Mouse (Mus musculus) heart, embryonic 13.5 days (tissue): ENCODE measurements around the gene Smc1a. TPM values are rescaled to one million over a fixed set of nuclear protein-coding genes. Genes with fewer than 3 reads are reported as not detected.
A peak's percentile ranks its signal among the peaks of the same experiment; 100 is the strongest.

ENCODE experiments used
- ATAC-seq: fragments of 200-750 bp; cut with Nextera tagmentation; 2 replicates; pipeline ENCODE4 v1.8.0; 2017; ENCODE audit warnings: moderate TSS enrichment; ENCODE audit not compliant: insufficient number of reproducible peaks, low FRiP score, low TSS enrichment; ENCODE audit errors: extremely low read depth
- H3K27ac ChIP-seq: fragments of 300-500 bp; sonication (generic); replicated peaks from 2 replicates; pipeline ENCODE4 v1.5.1; 2015; ENCODE audit warnings: moderate library complexity, mild to moderate bottlenecking, inconsistent platforms
- H3K27me3 ChIP-seq: fragments of 300-500 bp; sonication (generic); replicated peaks from 2 replicates; pipeline ENCODE4 v1.6.1; 2015; ENCODE audit warnings: mild to moderate bottlenecking, inconsistent platforms
- H3K36me3 ChIP-seq: fragments of 300-500 bp; sonication (generic); 2 replicates; pipeline ENCODE4 v1.6.1; 2015; ENCODE audit warnings: mild to moderate bottlenecking, inconsistent platforms
- H3K4me1 ChIP-seq: fragments of 300-500 bp; sonication (generic); 2 replicates; pipeline ENCODE4 v1.6.1; 2015; ENCODE audit warnings: inconsistent platforms
- H3K4me2 ChIP-seq: fragments of 300-500 bp; sonication (generic); 2 replicates; pipeline ENCODE4 v1.6.1; 2015; ENCODE audit warnings: inconsistent platforms, mild to moderate bottlenecking, moderate library complexity
- H3K4me3 ChIP-seq: fragments of 300-500 bp; sonication (generic); 2 replicates; pipeline ENCODE4 v1.5.1; 2015; ENCODE audit warnings: moderate library complexity, mild to moderate bottlenecking, inconsistent platforms
- H3K9ac ChIP-seq: fragments of 300-500 bp; sonication (generic); 2 replicates; pipeline ENCODE4 v1.6.1; 2015; ENCODE audit warnings: inconsistent platforms, mild to moderate bottlenecking, moderate library complexity
- H3K9me3 ChIP-seq: fragments of 300-500 bp; sonication (generic); 2 replicates; pipeline ENCODE4 v1.6.1; 2016; ENCODE audit warnings: inconsistent platforms
- WGBS: fragments of 180-500 bp; shearing (Covaris S2); methylation state at CpG from one replicate; pipeline ENCODE4 v1.1.7; 2015; ENCODE audit warnings: mixed read lengths; 5-methylcytosine and 5-hydroxymethylcytosine counted together
- polyA plus RNA-seq: library from polyadenylated mRNA; unstranded; fragments of >200 nt; fragmentation: Nextera tagmentation; extraction: Ambion mirVana; gene quantifications from 2 replicates; pipeline ENCODE4 v1.2.1, GENCODE M21; 2015

Gene Smc1a
- 65.6 and 69.5 TPM in 2 replicates for polyA plus RNA-seq

- 10% methylated on average over 64 of the region's 64 CpGs for WGBS
- H3K36me3 ChIP-seq: peaks cover 4% of the 10 kb centered on the region; the same call in 1 of the 2 replicates
- no peaks in the 10 kb centered on the region for H3K9me3 ChIP-seq
- H3K4me2 ChIP-seq: peak within 1 kb of the TSS; percentile 73
- peak within 1 kb of the TSS; percentile 86 for H3K9ac ChIP-seq
- H3K4me3 ChIP-seq: peak within 1 kb of the TSS; percentile 65
- H3K27me3 ChIP-seq: peaks cover 35% of the 10 kb centered on the region; the same call in 1 of the 2 replicates
- peak within 1 kb of the TSS; percentile 90 for H3K27ac ChIP-seq
- ATAC-seq: peak; percentile 88
- peaks cover 12% of the 10 kb centered on the region for H3K4me1 ChIP-seq
These were observed at the start of gene Smc1a, which contains the start of gene Ribc1 for GRCm38 (mm10) chrX:152016151-152017145. Gene Smc1a, plus strand, starts transcription at chrX:152016428. Gene Ribc1, minus strand, starts transcription at chrX:152016295.

GRCm38 (mm10) chrX:151999006-151999710 is 17.1 kb upstream of the Smc1a start:
- peaks cover 63% of the 10 kb centered on the region for H3K27me3 ChIP-seq
- no peak for ATAC-seq
- WGBS: 61% methylated on average over 4 of the region's 4 CpGs
- peaks cover 10% of the 10 kb centered on the region for H3K36me3 ChIP-seq
- H3K27ac ChIP-seq: no peak overlapping the region
- H3K9me3 ChIP-seq: no peaks in the 10 kb centered on the region
- no peak overlapping the region for H3K4me2 ChIP-seq
- H3K9ac ChIP-seq: no peak overlapping the region
- no peak overlapping the region for H3K4me3 ChIP-seq
- H3K4me1 ChIP-seq: peaks cover 2% of the 10 kb centered on the region; the same call in 1 of the 2 replicates

- Histone ChIP-seq H3K36me3 (peaks cover 21% of the 10 kb centered on the region), H3K4me1 (peaks cover 2% of the 10 kb centered on the region; the same call in 1 of the 2 replicates), H3K4me2 (peak overlapping the region; percentile 72), H3K27ac (peak overlapping the region; percentile 54; the same call in 1 of the 2 replicates), H3K9ac (peak overlapping the region; percentile 74), H3K27me3 (peaks cover 59% of the 10 kb centered on the region), H3K9me3 (no peaks in the 10 kb centered on the region), H3K4me3 (peak overlapping the region; percentile 61)
- ATAC-seq: no peak
- 30% methylated on average over 9 of the region's 9 CpGs for WGBS
These were observed 15.0 kb upstream of the Smc1a start for GRCm38 (mm10) chrX:152001182-152001684.

GRCm38 (mm10) chrX:152001737-152002710 is 14.2 kb upstream of the Smc1a start, which contains the start of gene Hsd17b10:
Gene Hsd17b10, plus strand, starts transcription at chrX:152001845.
- Histone ChIP-seq H3K27ac (peak within 1 kb of the TSS; percentile 69), H3K9me3 (no peaks in the 10 kb centered on the region), H3K27me3 (peaks cover 64% of the 10 kb centered on the region), H3K9ac (peak within 1 kb of the TSS; percentile 81), H3K36me3 (peaks cover 24% of the 10 kb centered on the region), H3K4me2 (peak within 1 kb of the TSS; percentile 72), H3K4me3 (peak within 1 kb of the TSS; percentile 61), H3K4me1 (peaks cover 2% of the 10 kb centered on the region; the same call in 1 of the 2 replicates)
- peak; percentile 90 for ATAC-seq
- WGBS: 12% methylated on average over 39 of the region's 41 CpGs

GRCm38 (mm10) chrX:152002865-152003264 is 13.4 kb upstream of the Smc1a start:
- Histone ChIP-seq H3K4me2 (peak overlapping the region; percentile 72), H3K9me3 (no peaks in the 10 kb centered on the region), H3K36me3 (peaks cover 33% of the 10 kb centered on the region), H3K27me3 (peaks cover 68% of the 10 kb centered on the region), H3K4me3 (peak overlapping the region; percentile 61; the same call in 1 of the 2 replicates), H3K27ac (no peak overlapping the region), H3K9ac (no peak overlapping the region; the same call in 1 of the 2 replicates), H3K4me1 (peaks cover 2% of the 10 kb centered on the region; the same call in 1 of the 2 replicates)
- no peak for ATAC-seq
- 60% methylated on average over 2 of the region's 2 CpGs for WGBS

GRCm38 (mm10) chrX:152007863-152008262 is 8.4 kb upstream of the Smc1a start:
- peaks cover 1% of the 10 kb centered on the region; the same call in 1 of the 2 replicates for H3K4me1 ChIP-seq
- no peak overlapping the region for H3K27ac ChIP-seq
- no peak overlapping the region for H3K4me3 ChIP-seq
- peaks cover 44% of the 10 kb centered on the region for H3K36me3 ChIP-seq
- H3K9me3 ChIP-seq: no peaks in the 10 kb centered on the region
- no peak overlapping the region for H3K4me2 ChIP-seq
- 64% methylated on average over 1 of the region's 1 CpGs for WGBS
- ATAC-seq: no peak
- H3K9ac ChIP-seq: no peak overlapping the region
- H3K27me3 ChIP-seq: peaks cover 53% of the 10 kb centered on the region

GRCm38 (mm10) chrX:152015752-152016150 is 477 bp upstream of the Smc1a start:
- Histone ChIP-seq H3K36me3 (peaks cover 4% of the 10 kb centered on the region; the same call in 1 of the 2 replicates), H3K4me2 (peak overlapping the region; percentile 73), H3K9me3 (no peaks in the 10 kb centered on the region), H3K27ac (peak overlapping the region; percentile 90), H3K27me3 (peaks cover 35% of the 10 kb centered on the region; the same call in 1 of the 2 replicates), H3K4me1 (peaks cover 12% of the 10 kb centered on the region), H3K4me3 (peak overlapping the region; percentile 65), H3K9ac (peak overlapping the region; percentile 83)
- 10% methylated on average over 11 of the region's 11 CpGs for WGBS
- ATAC-seq: no peak

- ATAC-seq: no peak
- H3K9ac ChIP-seq: peak overlapping the region; percentile 86
- H3K4me1 ChIP-seq: peaks cover 12% of the 10 kb centered on the region
- WGBS: 19% methylated on average over 14 of the region's 14 CpGs
- no peaks in the 10 kb centered on the region for H3K9me3 ChIP-seq
- H3K4me3 ChIP-seq: peak overlapping the region; percentile 65
- H3K4me2 ChIP-seq: peak overlapping the region; percentile 73
- H3K27me3 ChIP-seq: peaks cover 32% of the 10 kb centered on the region; the same call in 1 of the 2 replicates
- H3K36me3 ChIP-seq: peaks cover 4% of the 10 kb centered on the region; the same call in 1 of the 2 replicates
- peak overlapping the region; percentile 90 for H3K27ac ChIP-seq
These were observed 958 bp downstream of the Smc1a start for GRCm38 (mm10) chrX:152017186-152017585.

- Histone ChIP-seq H3K4me3 (no peak overlapping the region), H3K36me3 (peaks cover 14% of the 10 kb centered on the region), H3K27me3 (peaks cover 35% of the 10 kb centered on the region; the same call in 1 of the 2 replicates), H3K4me1 (peaks cover 12% of the 10 kb centered on the region), H3K4me2 (no peak overlapping the region), H3K9ac (no peak overlapping the region), H3K27ac (no peak overlapping the region), H3K9me3 (no peaks in the 10 kb centered on the region)
- WGBS: 74% methylated on average over 2 of the region's 2 CpGs
- no peak for ATAC-seq
These were observed 3.1 kb downstream of the Smc1a start for GRCm38 (mm10) chrX:152019294-152019693.

- no peak for ATAC-seq
- H3K4me1 ChIP-seq: no peaks in the 10 kb centered on the region
These were observed 23.6 kb downstream of the Smc1a start for GRCm38 (mm10) chrX:152039865-152040264.

More at GRCm38 (mm10) chrX:152039865-152040264, 23.6 kb downstream of the Smc1a start:
- Histone ChIP-seq H3K27me3 (peaks cover 38% of the 10 kb centered on the region), H3K36me3 (peaks cover 54% of the 10 kb centered on the region), H3K9ac (no peak overlapping the region), H3K9me3 (no peaks in the 10 kb centered on the region), H3K27ac (no peak overlapping the region), H3K4me2 (no peak overlapping the region), H3K4me3 (no peak overlapping the region)
